Mouse (Mus musculus) thymus, postnatal 25 days (tissue): Measurements from ENCODE around the gene S1pr2.
"Not testable (repeated sequence)": the region's sequence is repeated elsewhere in the genome, so short reads cannot be mapped to it uniquely, and the experiment has no call there.

Experiments used
- DNase-seq: peaks from one replicate; pipeline ENCODE4 v3.0.0; 2022

Gene S1pr2

GRCm38 (mm10) chr9:20976216-20976960 lies at the start of gene S1pr2:
Gene S1pr2 (minus strand): TSS chr9:20976781.
- peak; percentile 69 for DNase-seq

DNA sequence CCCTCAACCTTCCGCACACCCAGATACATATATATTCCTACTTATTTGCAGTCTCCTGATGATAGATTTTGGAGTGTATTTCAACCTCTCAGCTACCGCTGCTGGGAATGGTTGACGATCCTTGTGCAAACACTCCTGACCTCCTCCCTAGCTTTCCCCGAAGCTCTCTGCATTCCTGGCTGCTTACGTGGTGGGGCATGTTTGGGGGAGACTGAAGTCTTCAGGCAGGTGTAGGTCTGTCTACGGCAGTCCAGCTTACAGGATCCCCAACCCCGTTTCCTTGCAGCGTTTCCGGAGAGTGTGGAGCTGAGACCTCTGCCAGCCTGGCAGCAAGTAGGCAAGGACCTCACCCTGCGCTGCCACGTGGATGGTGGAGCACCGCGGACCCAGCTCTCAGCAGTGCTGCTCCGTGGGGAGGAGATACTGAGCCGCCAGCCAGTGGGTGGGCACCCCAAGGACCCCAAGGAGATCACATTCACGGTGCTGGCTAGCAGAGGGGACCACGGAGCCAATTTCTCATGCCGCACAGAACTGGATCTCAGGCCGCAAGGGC lies 48.8 kb upstream of the S1pr2 start:
- DNase-seq, result no peak

DNA sequence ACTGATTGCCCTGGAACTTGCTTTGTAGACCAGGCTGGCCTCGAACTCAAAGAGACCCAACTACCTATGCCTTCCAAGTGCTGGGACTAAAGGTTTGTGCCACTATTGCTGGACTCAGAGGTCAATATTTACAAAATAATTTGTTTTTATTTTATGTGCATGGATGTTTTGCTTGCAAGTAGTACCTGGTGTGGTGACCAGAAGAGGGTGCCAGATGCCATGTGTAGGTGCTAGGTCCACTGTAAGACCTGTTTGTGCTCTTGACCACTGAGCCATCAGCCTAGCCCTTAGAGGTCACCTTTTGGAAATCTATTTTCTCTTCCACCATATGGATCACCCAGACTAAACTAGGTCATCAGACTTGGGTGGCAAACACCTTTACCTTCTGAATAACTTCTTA lies 46.1 kb upstream of the S1pr2 start:
- no peak for DNase-seq

DNA sequence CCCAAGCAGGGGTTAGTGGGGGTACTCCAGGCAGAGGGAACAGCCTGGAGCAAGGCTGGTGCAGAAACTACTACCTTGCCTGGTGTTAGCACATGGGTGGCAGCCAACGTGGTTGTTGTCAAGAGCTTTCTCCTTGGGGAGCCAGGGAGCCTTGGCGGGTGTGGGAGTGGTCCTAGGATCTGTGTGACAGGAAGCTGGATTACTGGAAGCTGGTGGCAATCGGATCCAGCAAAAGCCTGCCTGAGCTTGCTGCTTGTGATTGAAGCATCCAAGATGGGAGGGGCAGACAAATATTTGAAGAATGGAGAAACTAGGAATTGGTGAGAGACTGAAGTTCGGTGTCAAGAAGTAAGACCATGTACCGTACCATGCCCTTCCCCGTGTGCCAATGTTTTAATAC lies 45.7 kb upstream of the S1pr2 start:
- no peak for DNase-seq

- DNase-seq, result no peak
Observed at GRCm38 (mm10) chr9:21021363-21021762, 44.8 kb upstream of the S1pr2 start.

DNA sequence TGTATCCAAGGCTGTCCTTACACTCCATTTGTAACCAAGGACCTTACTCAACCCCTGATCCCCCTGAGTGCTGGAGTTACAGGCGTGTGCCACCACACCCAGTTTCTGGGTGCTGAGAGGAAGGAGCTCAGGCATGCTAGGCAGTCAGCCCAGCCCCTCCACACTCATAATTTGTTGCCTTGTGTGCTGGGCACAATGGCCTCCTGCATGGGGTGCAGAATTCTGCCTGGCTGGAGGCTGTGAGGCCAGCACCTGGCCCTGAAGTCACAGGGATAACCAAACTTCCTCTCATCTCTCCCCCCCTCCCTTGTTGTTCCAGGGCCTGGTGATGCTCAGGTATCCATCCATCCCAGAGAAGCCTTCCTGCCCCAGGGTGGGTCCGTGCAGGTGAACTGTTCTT lies 42.0 kb upstream of the S1pr2 start:
- no peak for DNase-seq

- DNase-seq, result peak; percentile 50
Observed at GRCm38 (mm10) chr9:21017177-21017575, 40.6 kb upstream of the S1pr2 start.

- peak; percentile 35 for DNase-seq
Observed at GRCm38 (mm10) chr9:21016331-21017176, 40.0 kb upstream of the S1pr2 start.

GRCm38 (mm10) chr9:21015571-21016130 lies 39.1 kb upstream of the S1pr2 start, which contains the start of gene Icam1:
Gene Icam1 (plus strand): TSS chr9:21015985.
- peak; percentile 86 for DNase-seq

DNA sequence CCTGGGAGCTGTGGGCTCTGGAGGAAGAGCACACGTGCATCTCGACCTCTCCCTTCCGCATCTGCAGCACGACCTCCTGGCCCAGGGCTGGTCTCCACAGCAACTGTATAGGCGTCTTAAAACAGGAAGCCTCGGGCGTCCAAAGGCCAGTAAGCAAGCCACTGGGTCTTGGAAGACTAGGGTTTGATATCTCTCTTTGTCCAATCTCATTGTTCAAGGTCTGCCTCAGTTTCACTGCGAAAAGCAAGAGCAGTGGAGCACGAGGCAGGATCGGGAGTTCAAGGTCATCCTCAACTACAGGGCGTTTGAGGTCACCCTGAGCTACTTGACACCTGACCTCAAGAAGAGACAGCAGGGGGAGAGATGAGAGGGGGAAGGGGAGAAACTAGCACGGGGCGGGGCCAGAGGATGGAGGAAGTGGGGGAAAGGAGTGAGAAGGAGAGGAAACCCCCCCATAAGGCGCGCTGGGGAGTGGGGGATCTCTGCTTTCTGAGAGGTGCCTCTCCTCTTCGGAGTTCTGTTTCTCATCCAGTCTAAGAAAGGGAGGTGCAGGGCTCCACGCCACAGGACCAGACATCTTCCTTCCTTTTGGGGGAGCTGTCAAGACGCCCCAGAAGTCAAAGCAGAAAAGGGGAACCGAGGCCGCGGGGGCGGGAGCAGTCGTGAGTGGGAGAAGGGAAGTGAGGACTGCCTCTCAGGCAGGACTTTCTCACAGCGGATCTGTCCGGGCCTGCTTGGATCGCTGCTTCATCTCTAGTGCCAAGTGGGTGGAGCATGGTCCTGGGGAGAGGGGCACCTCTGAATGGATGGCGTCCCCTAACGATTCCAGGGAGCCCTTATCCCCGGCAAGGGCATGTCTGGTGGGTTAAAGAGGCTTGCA lies 38.4 kb upstream of the S1pr2 start:
- DNase-seq, result peak; percentile 72

DNA sequence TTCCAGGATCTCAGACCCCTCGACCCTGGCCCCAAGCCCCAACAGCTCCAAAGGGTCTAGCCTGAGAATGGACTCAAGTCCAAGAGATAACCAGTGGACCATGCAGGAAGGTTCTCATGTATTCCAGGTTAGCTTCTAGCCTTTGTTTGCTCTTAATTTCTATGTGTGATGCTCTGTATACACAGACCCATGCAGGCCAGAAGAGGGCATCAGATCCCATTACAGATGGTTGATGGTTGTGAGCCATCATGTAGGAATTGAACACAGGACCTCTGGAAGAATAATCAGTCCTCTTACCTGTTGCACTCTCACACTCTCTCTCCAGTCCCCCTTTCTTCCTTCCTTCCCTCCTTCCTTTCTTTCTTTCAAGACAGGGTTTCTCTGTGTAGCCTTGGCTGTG lies 35.8 kb upstream of the S1pr2 start:
- DNase-seq, result no peak

- DNase-seq, result no peak
Observed at GRCm38 (mm10) chr9:21011846-21012312, 35.3 kb upstream of the S1pr2 start.

GRCm38 (mm10) chr9:21010939-21011541 lies 34.5 kb upstream of the S1pr2 start:
- not testable (repeated sequence) for DNase-seq

DNA sequence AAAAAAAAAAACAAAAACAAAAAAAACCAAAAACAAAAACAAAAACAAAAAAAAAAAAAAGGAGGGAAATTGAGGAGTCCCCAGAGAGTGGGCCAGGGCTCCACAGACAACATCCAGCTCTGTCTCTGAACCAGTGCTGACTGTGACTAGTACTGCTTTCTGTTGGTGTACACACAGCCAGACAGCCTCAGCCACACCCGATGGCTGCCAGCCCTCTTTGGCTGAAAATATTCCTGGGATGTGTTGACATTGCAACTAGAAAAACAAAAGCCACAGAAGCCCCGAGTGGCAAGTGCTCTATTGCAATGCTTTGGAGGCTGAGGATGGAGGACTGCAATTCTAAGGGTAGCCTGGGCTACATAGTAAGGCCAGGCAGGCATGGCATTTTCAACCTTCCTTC lies 33.8 kb upstream of the S1pr2 start:
- no peak for DNase-seq

- DNase-seq, result no peak
Observed at GRCm38 (mm10) chr9:21008007-21008406, 31.4 kb upstream of the S1pr2 start.

- DNase-seq, result no peak
Observed at GRCm38 (mm10) chr9:21007313-21007952, 30.9 kb upstream of the S1pr2 start.

DNA sequence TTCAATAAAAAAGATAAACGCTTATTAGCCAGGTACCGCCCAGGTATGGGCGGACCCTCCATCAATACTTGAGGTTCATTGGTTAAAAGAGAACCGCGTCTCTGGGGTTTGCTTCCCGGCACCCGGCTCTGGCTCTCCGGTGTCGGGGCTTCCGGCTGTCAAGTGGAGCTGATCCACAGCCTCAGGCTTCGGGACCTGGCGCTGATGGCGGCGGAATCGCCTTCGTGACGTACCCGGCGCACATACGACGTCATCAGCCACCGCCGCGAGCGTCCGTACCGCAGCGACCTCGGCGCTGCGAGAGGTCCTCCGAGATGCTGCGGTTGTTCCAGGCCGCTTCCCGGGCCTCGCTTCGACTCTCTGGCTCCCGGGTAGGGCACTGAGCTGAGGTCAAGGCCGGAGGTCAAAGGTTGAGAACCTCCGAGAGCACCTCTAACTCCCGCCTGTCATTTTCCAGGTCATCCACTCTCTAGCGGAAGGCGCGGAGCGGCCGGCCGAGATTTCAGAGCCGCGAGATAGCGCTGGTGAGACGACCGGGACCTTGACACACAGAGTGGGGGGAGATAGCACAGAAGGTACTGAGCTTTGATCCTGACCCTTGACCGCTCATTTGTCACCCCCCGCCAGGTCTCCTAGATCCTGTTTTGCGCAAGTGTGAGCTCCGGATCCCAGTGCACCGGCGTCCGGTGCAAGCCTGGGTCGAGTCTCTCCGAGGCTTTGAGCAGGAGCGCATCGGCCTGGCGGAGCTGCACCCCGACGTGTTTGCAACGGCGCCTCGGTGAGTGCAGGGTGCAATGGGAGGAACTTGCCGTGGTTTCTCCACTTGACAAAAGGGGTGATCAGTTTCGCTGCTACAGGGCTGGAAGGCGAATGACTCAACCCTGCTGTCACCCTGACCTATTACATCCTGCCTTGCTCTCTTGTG lies 26.3 kb upstream of the S1pr2 start, which contains the start of gene Mrpl4:
Gene Mrpl4, plus strand, starts transcription at position 112 of the 925 bp plus-strand sequence.
- peak; percentile 83 for DNase-seq

DNA sequence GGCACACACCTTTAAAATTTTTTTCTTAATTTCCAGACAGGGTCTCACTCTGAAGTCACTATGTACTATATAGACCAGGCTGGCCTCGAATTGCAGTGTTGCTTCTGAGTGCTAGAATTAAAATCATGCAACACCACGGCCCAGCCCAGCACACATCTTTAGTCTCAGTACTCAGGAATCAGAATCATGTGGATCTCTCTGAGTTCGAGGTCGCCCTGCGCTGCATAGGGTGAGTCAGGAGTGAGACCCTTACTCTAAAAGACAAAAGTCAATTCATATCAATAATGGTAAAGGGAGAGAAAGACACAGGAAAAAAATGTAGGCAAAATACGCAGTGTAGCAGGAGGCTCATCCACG lies 25.7 kb upstream of the S1pr2 start:
- DNase-seq, result no peak

- DNase-seq, result no peak
Observed at GRCm38 (mm10) chr9:21001651-21002200, 25.1 kb upstream of the S1pr2 start.

DNA sequence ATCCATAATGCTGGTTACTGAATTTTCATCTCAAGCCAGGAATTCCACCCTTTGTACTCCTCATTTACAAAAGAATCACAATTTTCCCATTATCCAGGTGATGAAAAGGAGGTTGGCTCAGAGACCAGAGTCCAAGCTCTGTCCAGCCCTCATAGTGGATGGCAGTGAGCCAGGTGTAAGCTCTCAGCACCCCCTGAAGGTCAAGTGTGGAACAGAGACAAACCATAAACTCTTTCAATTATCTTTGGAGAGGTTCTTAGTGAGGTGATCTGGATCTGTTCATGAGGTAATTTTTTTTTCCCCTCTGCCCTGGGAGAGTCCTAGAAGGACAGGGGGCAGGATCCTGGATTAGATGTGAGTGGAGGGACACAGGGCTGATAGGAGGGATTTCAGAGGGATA lies 24.2 kb upstream of the S1pr2 start:
- no peak for DNase-seq
